22 mouse cellular contexts compared by ENCODE assay signal in the genomic region with DNA sequence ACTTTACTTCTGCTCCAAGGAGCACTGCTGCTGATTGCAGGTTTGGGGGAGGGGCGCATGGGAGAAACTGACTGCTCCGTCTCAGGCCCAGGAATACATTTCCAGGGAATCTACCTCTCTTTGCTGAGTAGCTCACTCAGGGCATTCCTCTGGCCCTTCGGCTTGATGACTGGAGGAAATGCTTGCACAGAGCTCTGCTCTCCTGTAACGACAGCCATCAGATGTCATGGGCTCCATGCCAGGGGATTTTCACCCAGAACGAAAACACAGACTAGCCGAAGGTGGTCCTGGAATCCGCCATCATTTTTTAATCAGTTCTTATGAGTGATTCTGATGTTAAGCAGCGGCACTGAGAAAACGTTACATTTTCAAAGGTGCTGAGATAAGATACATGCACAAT.
DNase-seq lines count a peak whose midpoint lies in the region; ATAC-seq and TF ChIP-seq lines count a peak whose summit lies in the region.
"Had no signal": no experiment of that assay in that cellular context is flagged by ENCODE, and none has a peak within 500 bp of the region (broad histone marks: within the 10 kb centered on the region; RNA-seq: fewer than 3 reads in every experiment).

No protein-coding gene starts in this region.

- H3K4me1 ChIP-seq in heart, embryonic 12.5 days (replicated peaks): peaks cover 18% of the 10 kb centered on the region
- H3K4me1 ChIP-seq in midbrain, embryonic 14.5 days (ENCODE audit: control insufficient read depth, insufficient read depth, low read length): no peaks in the 10 kb centered on the region
- no peaks in the 10 kb centered on the region for H3K4me1 ChIP-seq in midbrain, postnatal 0 days (ENCODE audit: insufficient read depth, low read length)
- H3K4me1 ChIP-seq: hindbrain, embryonic 12.5 days had no signal

- H3K4me3 ChIP-seq in heart, embryonic 12.5 days: 0 out of 2 replicates have a peak overlapping the region, but pooled peaks have one; percentile 12
- H3K4me3 ChIP-seq in midbrain, embryonic 14.5 days (replicated peaks; ENCODE audit: low read depth, low read length): no peak overlapping the region
- H3K4me3 ChIP-seq in midbrain, postnatal 0 days (ENCODE audit: low read depth, low read length): no peak overlapping the region
- H3K4me3 ChIP-seq: embryonic facial prominence, embryonic 15.5 days; forebrain, embryonic 10.5 days; gastrocnemius, adult 2 months; hindbrain, embryonic 12.5 days; layer of hippocampus, adult 2 months; midbrain, embryonic 10.5 days had no signal

- no peak overlapping the region for H3K9ac ChIP-seq in heart, embryonic 12.5 days
- H3K9ac ChIP-seq in midbrain, embryonic 14.5 days (replicated peaks; ENCODE audit: low read length): no peak overlapping the region
- no peak overlapping the region for H3K9ac ChIP-seq in midbrain, postnatal 0 days (replicated peaks; ENCODE audit: low read length, poor library complexity, severe bottlenecking)
- H3K9ac ChIP-seq: embryonic facial prominence, embryonic 15.5 days; hindbrain, embryonic 12.5 days had no signal

- no peak for DNase-seq in heart, adult 9 months (ENCODE audit: low spot score in 2 of 2)
- peak; percentile 18 for DNase-seq in kidney, postnatal 14 days
- no peak for DNase-seq in kidney, adult 9 months
- peak; percentile 12 for DNase-seq in midbrain, embryonic 14.5 days
- DNase-seq in midbrain, postnatal 0 days (ENCODE audit: low spot score): no peak
- no peak for DNase-seq in layer of hippocampus, adult 11-12 months (ENCODE audit: low spot score)
- DNase-seq: adrenal gland, postnatal 36 days; cerebellum, adult 18-20 months; gastrocnemius, adult 2 months; kidney, adult 8-10 months; lung, adult 18-20 months; retina, postnatal 1 day; right cerebral cortex, postnatal 4 days had no signal

- H3K9me3 ChIP-seq in heart, embryonic 12.5 days (replicated peaks): peaks cover 3% of the 10 kb centered on the region; the same call in 1 of the 2 replicates
- H3K9me3 ChIP-seq in midbrain, embryonic 14.5 days (ENCODE audit: control insufficient read depth, low read length): 0 out of 2 replicates have a peak, but pooled peaks cover 3% of the 10 kb centered on the region
- H3K9me3 ChIP-seq in midbrain, postnatal 0 days (ENCODE audit: low read length): no peaks in the 10 kb centered on the region
- H3K9me3 ChIP-seq: embryonic facial prominence, embryonic 15.5 days had no signal

- no peak for ATAC-seq in heart, embryonic 12.5 days (ENCODE audit: insufficient number of reproducible peaks, low FRiP score)
- ATAC-seq in midbrain, embryonic 14.5 days (ENCODE audit: low FRiP score, low TSS enrichment): no peak
- ATAC-seq in midbrain, postnatal 0 days (ENCODE audit: low FRiP score): no peak

- 20% methylated on average over 9 of the region's 9 CpGs for WGBS in heart, embryonic 12.5 days
- WGBS in midbrain, embryonic 14.5 days: 69% methylated on average over 9 of the region's 9 CpGs
- 60% methylated on average over 9 of the region's 9 CpGs for WGBS in midbrain, postnatal 0 days

- peak overlapping the region; percentile 48 for H3K4me2 ChIP-seq in heart, embryonic 12.5 days
- H3K4me2 ChIP-seq in midbrain, embryonic 14.5 days (ENCODE audit: low read length): no peak overlapping the region
- no peak overlapping the region for H3K4me2 ChIP-seq in midbrain, postnatal 0 days (ENCODE audit: low read depth, low read length, poor library complexity, severe bottlenecking)
- H3K4me2 ChIP-seq: embryonic facial prominence, embryonic 15.5 days; hindbrain, embryonic 12.5 days; liver, embryonic 11.5 days had no signal

- TF ChIP-seq CTCF in midbrain, postnatal 0 days (IDR thresholded peaks at IDR 0.05): no peak

- no peaks in the 10 kb centered on the region for H3K36me3 ChIP-seq in heart, embryonic 12.5 days
- no peaks in the 10 kb centered on the region for H3K36me3 ChIP-seq in midbrain, embryonic 14.5 days (ENCODE audit: control insufficient read depth, insufficient read depth, low read length)
- H3K36me3 ChIP-seq in midbrain, postnatal 0 days (ENCODE audit: insufficient read depth, low read length): no peaks in the 10 kb centered on the region
- H3K36me3 ChIP-seq: embryonic facial prominence, embryonic 15.5 days; forebrain, embryonic 10.5 days; hindbrain, embryonic 12.5 days; midbrain, embryonic 10.5 days had no signal

- H3K27me3 ChIP-seq in heart, embryonic 12.5 days (replicated peaks): no peaks in the 10 kb centered on the region
- H3K27me3 ChIP-seq in midbrain, embryonic 14.5 days (ENCODE audit: control insufficient read depth, insufficient read depth, low read length): no peaks in the 10 kb centered on the region
- H3K27me3 ChIP-seq in midbrain, postnatal 0 days (ENCODE audit: insufficient read depth, low read length): no peaks in the 10 kb centered on the region
- H3K27me3 ChIP-seq: embryonic facial prominence, embryonic 15.5 days had no signal

- no peak overlapping the region for H3K27ac ChIP-seq in heart, embryonic 12.5 days (ENCODE audit: poor library complexity, severe bottlenecking)
- H3K27ac ChIP-seq in midbrain, embryonic 14.5 days (replicated peaks; ENCODE audit: low read depth, low read length): no peak overlapping the region
- H3K27ac ChIP-seq in midbrain, postnatal 0 days (ENCODE audit: low read depth, low read length): no peak overlapping the region
- H3K27ac ChIP-seq: embryonic facial prominence, embryonic 15.5 days; forebrain, embryonic 10.5 days; gastrocnemius, adult 2 months; hindbrain, embryonic 12.5 days; layer of hippocampus, adult 2 months; macrophage; midbrain, embryonic 10.5 days; stomach, postnatal 0 days had no signal

Comparison
In these comparisons a context has a peak if more than half of its experiments do, and no peak if none do; other contexts are left out.
1. DNase-seq: peak in kidney, postnatal 14 days (single experiment) and midbrain, embryonic 14.5 days (single experiment); none in heart, adult 9 months (0 of 2), kidney, adult 9 months (single experiment), midbrain, postnatal 0 days (single experiment) and layer of hippocampus, adult 11-12 months (single experiment).